Mouse (Mus musculus) midbrain, embryonic 16.5 days (tissue): ENCODE results near the gene Akt2. TPM values are rescaled to one million over a fixed set of nuclear protein-coding genes. Genes with fewer than 3 reads are reported as not detected.

Experiments
- ATAC-seq: fragments of 200-750 bp; cut with Nextera tagmentation; 2 replicates; pipeline ENCODE4 v1.8.0; 2017; ENCODE audit warnings: moderate TSS enrichment
- H3K27ac ChIP-seq: fragments of 300-500 bp; sonication (generic); 2 replicates; pipeline ENCODE4 v1.5.1; 2014; ENCODE audit warnings: mild to moderate bottlenecking, low read length, mixed read lengths
- H3K27me3 ChIP-seq: fragments of 300-500 bp; sonication (generic); 2 replicates; pipeline ENCODE4 v1.6.1; 2014; ENCODE audit warnings: low read depth, low read length, mixed read lengths; ENCODE audit not compliant: control insufficient read depth, insufficient read depth
- H3K36me3 ChIP-seq: fragments of 300-500 bp; sonication (generic); 2 replicates; pipeline ENCODE4 v1.6.1; 2014; ENCODE audit warnings: mild to moderate bottlenecking, low read length, moderate library complexity, mixed read lengths; ENCODE audit not compliant: control insufficient read depth, insufficient read depth
- H3K4me1 ChIP-seq: fragments of 300-500 bp; sonication (generic); 2 replicates; pipeline ENCODE4 v1.6.1; 2014; ENCODE audit warnings: mild to moderate bottlenecking, low read length, mixed read lengths; ENCODE audit not compliant: control insufficient read depth, insufficient read depth
- H3K4me2 ChIP-seq: fragments of 300-500 bp; sonication (generic); 2 replicates; pipeline ENCODE4 v1.6.1; 2014; ENCODE audit warnings: mild to moderate bottlenecking, low read length, mixed read lengths
- H3K4me3 ChIP-seq: fragments of 300-500 bp; sonication (generic); 2 replicates; pipeline ENCODE4 v1.5.1; 2014; ENCODE audit warnings: low read depth, mild to moderate bottlenecking, low read length, moderate library complexity, mixed read lengths
- H3K9ac ChIP-seq: fragments of 300-500 bp; sonication (generic); 2 replicates; pipeline ENCODE4 v1.6.1; 2014; ENCODE audit warnings: low read depth, low read length, mixed read lengths
- H3K9me3 ChIP-seq: fragments of 300-500 bp; sonication (generic); replicated peaks from 2 replicates; pipeline ENCODE4 v1.6.1; 2014; ENCODE audit warnings: mild to moderate bottlenecking, low read length, mixed read lengths; ENCODE audit not compliant: control insufficient read depth, poor library complexity, severe bottlenecking
- WGBS: fragments of 180-500 bp; shearing (Covaris S2); extraction: QIAGEN DNeasy Blood & Tissue Kit; methylation state at CpG from one replicate; pipeline ENCODE4 v1.1.7; 2014; 5-methylcytosine and 5-hydroxymethylcytosine counted together
- polyA plus RNA-seq: library from polyadenylated mRNA; unstranded; fragments of >200 nt; fragmentation: Nextera tagmentation; extraction: Ambion mirVana; gene quantifications from 2 replicates; pipeline ENCODE4 v1.2.1, GENCODE M21; 2015

Gene Akt2
- polyA plus RNA-seq, 1 experiment from 2014 or later, result 49.9 TPM

DNA sequence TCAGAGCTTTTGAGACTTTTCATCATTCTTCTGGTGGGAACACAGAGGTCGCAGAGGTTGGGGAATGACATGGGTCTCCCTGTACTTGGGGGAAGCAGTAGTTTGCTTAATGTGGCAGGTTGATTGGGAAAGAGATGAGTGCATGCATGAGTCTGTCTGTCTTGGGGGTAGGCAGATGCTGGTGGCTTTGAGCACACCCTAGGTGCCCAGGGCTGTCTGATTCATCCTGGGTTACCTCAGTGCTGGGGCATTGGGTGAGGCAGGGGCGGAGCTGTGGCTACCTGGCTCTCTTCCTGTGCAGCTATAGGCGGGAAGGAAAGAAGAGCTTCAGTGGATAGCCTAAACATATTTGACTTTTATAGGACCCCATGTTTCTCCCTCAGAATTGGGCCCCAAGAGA, 16.8 kb downstream of the Akt2 start:
- no peak overlapping the region for H3K4me2 ChIP-seq
- no peaks in the 10 kb centered on the region; the same call in 1 of the 2 replicates for H3K36me3 ChIP-seq
- peaks cover 6% of the 10 kb centered on the region; the same call in 1 of the 2 replicates for H3K4me1 ChIP-seq
- H3K9me3 ChIP-seq, result no peaks in the 10 kb centered on the region
- no peaks in the 10 kb centered on the region for H3K27me3 ChIP-seq
- 95% methylated on average over 3 of the region's 3 CpGs for WGBS
- H3K27ac ChIP-seq, result no peak overlapping the region
- H3K9ac ChIP-seq, result no peak overlapping the region
- ATAC-seq, result no peak
- H3K4me3 ChIP-seq, result no peak overlapping the region

GRCm38 (mm10) chr7:27609285-27609684, 17.9 kb downstream of the Akt2 start:
- Histone ChIP-seq H3K9me3 (no peaks in the 10 kb centered on the region), H3K4me2 (no peak overlapping the region), H3K4me1 (peaks cover 11% of the 10 kb centered on the region), H3K9ac (no peak overlapping the region), H3K4me3 (no peak overlapping the region), H3K27me3 (no peaks in the 10 kb centered on the region), H3K27ac (no peak overlapping the region), H3K36me3 (no peaks in the 10 kb centered on the region; the same call in 1 of the 2 replicates)
- 93% methylated on average over 4 of the region's 4 CpGs for WGBS
- no peak for ATAC-seq

GRCm38 (mm10) chr7:27609688-27610087, 18.3 kb downstream of the Akt2 start:
- peaks cover 15% of the 10 kb centered on the region for H3K4me1 ChIP-seq
- H3K4me2 ChIP-seq, result no peak overlapping the region
- H3K9me3 ChIP-seq, result no peaks in the 10 kb centered on the region
- no peak overlapping the region for H3K9ac ChIP-seq
- no peaks in the 10 kb centered on the region; the same call in 1 of the 2 replicates for H3K36me3 ChIP-seq
- ATAC-seq, result no peak
- no peaks in the 10 kb centered on the region for H3K27me3 ChIP-seq
- no peak overlapping the region for H3K4me3 ChIP-seq
- 88% methylated on average over 2 of the region's 2 CpGs for WGBS
- no peak overlapping the region for H3K27ac ChIP-seq

- Histone ChIP-seq H3K4me1 (peaks cover 15% of the 10 kb centered on the region), H3K4me3 (no peak overlapping the region), H3K36me3 (no peaks in the 10 kb centered on the region; the same call in 1 of the 2 replicates), H3K27me3 (no peaks in the 10 kb centered on the region), H3K9me3 (no peaks in the 10 kb centered on the region), H3K9ac (no peak overlapping the region), H3K4me2 (no peak overlapping the region), H3K27ac (no peak overlapping the region)
- 93% methylated on average over 3 of the region's 3 CpGs for WGBS
- no peak for ATAC-seq
Measured at GRCm38 (mm10) chr7:27610370-27610769, 19.0 kb downstream of the Akt2 start.

GRCm38 (mm10) chr7:27610871-27611270, 19.5 kb downstream of the Akt2 start:
- ATAC-seq, result no peak
- Histone ChIP-seq H3K27ac (no peak overlapping the region), H3K27me3 (no peaks in the 10 kb centered on the region), H3K4me3 (no peak overlapping the region), H3K9me3 (no peaks in the 10 kb centered on the region), H3K36me3 (no peaks in the 10 kb centered on the region; the same call in 1 of the 2 replicates), H3K4me2 (no peak overlapping the region), H3K4me1 (peaks cover 15% of the 10 kb centered on the region), H3K9ac (no peak overlapping the region)
- WGBS, result 94% methylated on average over 5 of the region's 5 CpGs

DNA sequence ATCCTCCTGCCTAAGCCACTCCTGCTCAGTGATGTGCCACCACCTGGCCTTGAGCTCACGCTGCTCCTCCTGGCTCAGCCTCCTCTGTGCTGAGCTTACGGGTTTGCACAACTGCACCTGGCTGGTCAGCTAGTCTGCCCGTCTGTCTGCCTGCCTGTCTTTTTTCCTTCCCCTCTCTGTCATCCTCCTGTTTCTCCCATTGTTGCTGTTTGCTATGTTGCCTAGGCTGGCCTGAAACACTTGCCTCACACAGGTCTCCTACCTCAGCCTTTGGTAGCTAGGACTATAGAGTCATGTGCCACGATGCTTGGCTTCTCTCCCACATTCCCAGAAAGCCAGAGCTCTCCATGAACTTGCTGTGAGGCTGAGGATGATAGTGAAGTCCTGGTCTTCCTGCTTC, 21.6 kb downstream of the Akt2 start:
- H3K9me3 ChIP-seq, result no peaks in the 10 kb centered on the region
- no peak overlapping the region for H3K4me3 ChIP-seq
- peak overlapping the region; percentile 29 for H3K27ac ChIP-seq
- H3K4me2 ChIP-seq, result no peak overlapping the region
- no peak overlapping the region for H3K9ac ChIP-seq
- WGBS, result 63% methylated on average over 4 of the region's 4 CpGs
- no peaks in the 10 kb centered on the region; the same call in 1 of the 2 replicates for H3K36me3 ChIP-seq
- no peaks in the 10 kb centered on the region for H3K27me3 ChIP-seq
- no peak for ATAC-seq
- H3K4me1 ChIP-seq, result peaks cover 11% of the 10 kb centered on the region

DNA sequence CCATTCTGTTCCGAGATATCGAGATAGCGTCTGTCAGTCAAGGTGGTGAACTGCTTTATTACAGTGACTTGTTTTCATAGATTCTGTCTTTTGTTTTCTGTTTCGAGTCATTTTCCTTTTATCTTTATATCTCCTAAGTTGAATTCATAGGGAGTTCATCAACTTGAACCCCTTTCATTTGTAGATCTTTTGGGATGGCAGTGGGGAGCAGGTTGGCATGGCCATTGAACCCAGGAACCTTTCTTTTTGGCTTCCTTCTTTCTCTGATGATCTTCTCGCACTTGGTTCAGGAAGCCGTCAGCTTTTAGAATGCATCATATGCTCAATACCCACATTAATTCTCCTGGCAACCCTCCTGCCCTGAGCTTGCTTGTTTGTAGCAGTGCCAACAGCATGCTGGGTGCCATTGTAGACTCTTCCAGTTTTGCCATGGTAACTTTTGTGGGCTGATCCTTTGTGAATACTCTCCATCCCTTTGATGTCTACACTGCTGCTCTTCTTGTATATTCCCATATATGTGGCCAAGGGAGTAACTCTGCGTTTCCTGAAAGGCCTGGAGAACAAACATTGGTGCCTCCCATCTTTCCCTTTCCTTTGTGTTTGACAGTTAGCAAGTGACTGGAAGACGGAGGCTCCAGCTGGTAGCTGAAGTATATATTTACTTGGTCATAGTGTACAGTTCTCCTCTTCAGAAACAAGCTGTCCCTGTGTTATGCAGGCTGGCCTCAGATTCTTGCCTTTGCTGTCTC, 22.6 kb downstream of the Akt2 start:
- H3K9ac ChIP-seq, result no peak overlapping the region
- no peaks in the 10 kb centered on the region; the same call in 1 of the 2 replicates for H3K36me3 ChIP-seq
- peak overlapping the region; percentile 78 for H3K27ac ChIP-seq
- H3K4me2 ChIP-seq, result no peak overlapping the region; the same call in 1 of the 2 replicates
- no peaks in the 10 kb centered on the region for H3K27me3 ChIP-seq
- 29% methylated on average over 8 of the region's 8 CpGs for WGBS
- H3K4me3 ChIP-seq, result no peak overlapping the region
- ATAC-seq, result peak; percentile 80; the same call in 1 of the 2 replicates
- H3K9me3 ChIP-seq, result no peaks in the 10 kb centered on the region
- peaks cover 11% of the 10 kb centered on the region for H3K4me1 ChIP-seq

GRCm38 (mm10) chr7:27621028-27621427, 29.7 kb downstream of the Akt2 start:
- Histone ChIP-seq H3K4me2 (no peak overlapping the region), H3K4me1 (no peaks in the 10 kb centered on the region), H3K9ac (no peak overlapping the region), H3K27ac (no peak overlapping the region), H3K36me3 (peaks cover 11% of the 10 kb centered on the region; the same call in 1 of the 2 replicates), H3K4me3 (no peak overlapping the region), H3K9me3 (no peaks in the 10 kb centered on the region), H3K27me3 (no peaks in the 10 kb centered on the region)
- 86% methylated on average over 6 of the region's 6 CpGs for WGBS
- ATAC-seq, result no peak

GRCm38 (mm10) chr7:27622234-27622633, 30.9 kb downstream of the Akt2 start:
- no peak overlapping the region for H3K4me2 ChIP-seq
- H3K4me1 ChIP-seq, result no peaks in the 10 kb centered on the region
- no peak overlapping the region for H3K27ac ChIP-seq
- H3K36me3 ChIP-seq, result peaks cover 11% of the 10 kb centered on the region; the same call in 1 of the 2 replicates
- H3K4me3 ChIP-seq, result no peak overlapping the region
- ATAC-seq, result no peak
- H3K9me3 ChIP-seq, result no peaks in the 10 kb centered on the region
- WGBS, result 89% methylated on average over 1 of the region's 1 CpGs
- no peak overlapping the region for H3K9ac ChIP-seq
- H3K27me3 ChIP-seq, result no peaks in the 10 kb centered on the region
